Mouse (Mus musculus): Measurements from ENCODE around the gene Hist1h4f. TPM values are rescaled to one million over a fixed set of nuclear protein-coding genes. Genes with fewer than 3 reads are reported as not detected.

The Hist1h4f gene
- total and polyA plus RNA-seq, 3 experiments: 14.4 to 3,786 TPM; not detected in 1

DNA sequence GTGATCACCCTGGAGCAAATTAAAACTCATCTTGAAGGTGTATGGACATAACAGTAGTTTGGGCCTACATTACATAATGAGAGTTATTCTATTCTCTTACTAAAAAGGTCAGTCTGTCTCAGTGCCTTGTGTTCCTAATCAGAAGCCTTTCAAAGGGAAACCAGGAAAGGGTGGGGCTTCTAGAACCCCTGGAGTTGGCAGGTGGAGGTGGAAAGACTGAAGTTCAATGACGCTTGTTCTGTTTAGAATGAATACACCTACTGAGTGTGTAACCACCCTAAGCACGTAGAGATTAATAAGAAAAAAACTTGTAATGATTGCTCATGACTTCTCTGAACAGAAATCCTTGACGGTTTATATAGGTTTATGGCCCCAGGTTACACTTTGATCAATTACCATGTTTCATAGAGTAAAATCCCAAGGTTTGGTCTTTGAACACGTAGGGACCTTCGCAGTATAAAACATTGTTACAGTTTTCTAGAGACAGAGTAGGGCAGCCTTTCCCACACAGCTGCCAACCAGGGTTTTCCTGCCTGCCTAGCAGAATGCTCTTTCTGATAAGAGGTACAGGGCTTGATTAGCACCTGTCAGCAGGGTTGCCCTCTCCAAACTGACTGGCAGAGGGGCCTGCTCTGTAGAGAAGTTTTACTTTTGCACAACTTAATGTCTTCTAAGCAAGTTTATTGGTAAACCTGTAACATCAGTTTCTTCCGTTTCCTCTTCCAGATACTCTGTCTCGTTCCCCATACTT, 44.3 kb upstream of the Hist1h4f start:
- H3K4me1 ChIP-seq (ENCODE audit: control insufficient read depth in 1 of 2, insufficient read depth in 2 of 2, low read length in 2 of 2): peaks cover 15 to 32% of the 10 kb centered on the region in 2 experiments
- H3K4me3 ChIP-seq (ENCODE audit: control insufficient read depth in 1 of 2, insufficient read depth in 1 of 2, low read depth in 2 of 2, low read length in 2 of 2): no peak overlapping the region
- H3K9me3 ChIP-seq (replicated peaks; ENCODE audit: insufficient read depth, low read length): no peaks in the 10 kb centered on the region
- H3K27me3 ChIP-seq (ENCODE audit: control insufficient read depth in 1 of 2, insufficient read depth in 2 of 2, low read length in 2 of 2): no peaks in the 10 kb centered on the region
- peaks cover 0 to 32% of the 10 kb centered on the region in 2 experiments; a peak in 2 of 4 replicates for H3K36me3 ChIP-seq (ENCODE audit: control insufficient read depth in 1 of 2, insufficient read depth in 2 of 2, low read length in 2 of 2)
- no peaks in the 10 kb centered on the region for H3K79me2 ChIP-seq (ENCODE audit: control insufficient read depth, insufficient read depth, low read length, poor library complexity)
- H3K9ac ChIP-seq (ENCODE audit: control insufficient read depth, low read depth, low read length, poor library complexity, severe bottlenecking): 0 out of 2 replicates have a peak overlapping the region, but pooled peaks have one; percentile 26
- TF ChIP-seq RCOR1 (IDR thresholded peaks at IDR 0.05; ENCODE audit: low read depth, low read length) (0 out of 2 replicates have a peak, but pooled peaks have one; percentile 11), MYB (IDR thresholded peaks at IDR 0.05; ENCODE audit: low read depth, low read length) (no peak), USF1 (IDR thresholded peaks at IDR 0.05; ENCODE audit: low read depth, low read length) (no peak), ZKSCAN1 (IDR thresholded peaks at IDR 0.05; ENCODE audit: low read depth, low read length) (no peak), ZC3H11A (IDR thresholded peaks at IDR 0.05; ENCODE audit: low read depth, low read length) (no peak), TAL1 (IDR thresholded peaks at IDR 0.05; ENCODE audit: low read length) (peak; percentile 88), ETS1 (IDR thresholded peaks at IDR 0.05; ENCODE audit: low read depth, low read length) (peak; percentile 37; the same call in 1 of the 2 replicates), NRF1 (IDR thresholded peaks at IDR 0.05; ENCODE audit: insufficient read depth, low read depth, low read length, poor library complexity, severe bottlenecking) (no peak), NELFE (IDR thresholded peaks at IDR 0.05; ENCODE audit: low read depth, low read length) (no peak), TBP (IDR thresholded peaks at IDR 0.05; ENCODE audit: low read depth, low read length) (no peak), E2F4 (IDR thresholded peaks at IDR 0.05; ENCODE audit: borderline replicate concordance, low read depth, low read length) (no peak), USF2 (IDR thresholded peaks at IDR 0.05; ENCODE audit: borderline replicate concordance in 1 of 2, insufficient read depth in 1 of 2, low read depth in 1 of 2, low read length in 2 of 2) (no peak), MAZ (IDR thresholded peaks at IDR 0.05; ENCODE audit: low read depth, low read length) (no peak), POLR2A (IDR thresholded peaks at IDR 0.05; ENCODE audit: control insufficient read depth in 1 of 2, insufficient read depth in 1 of 2, low read depth in 1 of 2, low read length in 2 of 2, poor library complexity in 1 of 2) (no peak), TCF12 (IDR thresholded peaks at IDR 0.05; ENCODE audit: low read depth, low read length) (peak; percentile 67), RAD21 (IDR thresholded peaks at IDR 0.05; ENCODE audit: low read depth, low read length) (no peak), GABPA (IDR thresholded peaks at IDR 0.05; ENCODE audit: low read depth, low read length) (no peak), EP300 (IDR thresholded peaks at IDR 0.05; ENCODE audit: low read depth in 1 of 2, low read length in 2 of 2) (peak; percentile 26 to 74; a peak in 3 of 4 replicates), GATA1 (IDR thresholded peaks at IDR 0.05; ENCODE audit: low read depth, low read length) (peak; percentile 38; the same call in 1 of the 2 replicates)
- no peak overlapping the region for H3K27ac ChIP-seq (ENCODE audit: control insufficient read depth, low read depth, low read length)
- peak; percentile 49 for DNase-seq (ENCODE audit: low read depth, low spot score)

- no peaks in the 10 kb centered on the region for H3K27me3 ChIP-seq (ENCODE audit: control insufficient read depth in 1 of 2, insufficient read depth in 2 of 2, low read length in 2 of 2)
- no peak overlapping the region for H3K27ac ChIP-seq (ENCODE audit: control insufficient read depth, low read depth, low read length)
- no peak overlapping the region for H3K4me3 ChIP-seq (ENCODE audit: control insufficient read depth in 1 of 2, insufficient read depth in 1 of 2, low read depth in 2 of 2, low read length in 2 of 2)
- no peak overlapping the region for H3K9ac ChIP-seq (ENCODE audit: control insufficient read depth, low read depth, low read length, poor library complexity, severe bottlenecking)
- H3K79me2 ChIP-seq (ENCODE audit: control insufficient read depth, insufficient read depth, low read length, poor library complexity): no peaks in the 10 kb centered on the region
- H3K9me3 ChIP-seq (replicated peaks; ENCODE audit: insufficient read depth, low read length): no peaks in the 10 kb centered on the region
- H3K36me3 ChIP-seq (ENCODE audit: control insufficient read depth in 1 of 2, insufficient read depth in 2 of 2, low read length in 2 of 2): peaks cover 0 to 32% of the 10 kb centered on the region in 2 experiments; a peak in 2 of 4 replicates
- H3K4me1 ChIP-seq (ENCODE audit: control insufficient read depth in 1 of 2, insufficient read depth in 2 of 2, low read length in 2 of 2): peaks cover 15 to 32% of the 10 kb centered on the region in 2 experiments
- DNase-seq (ENCODE audit: low read depth, low spot score): no peak
- TF ChIP-seq RCOR1 (IDR thresholded peaks at IDR 0.05; ENCODE audit: low read depth, low read length) (no peak), CHD2 (IDR thresholded peaks at IDR 0.05; ENCODE audit: low read length) (no peak), MAZ (IDR thresholded peaks at IDR 0.05; ENCODE audit: low read depth, low read length) (no peak), USF1 (IDR thresholded peaks at IDR 0.05; ENCODE audit: low read depth, low read length) (no peak), KAT2A (conservative IDR thresholded peaks at IDR 0.05; ENCODE audit: low read depth, low read length) (no peak), ZMIZ1 (IDR thresholded peaks at IDR 0.05; ENCODE audit: low read depth, low read length) (no peak), ZKSCAN1 (IDR thresholded peaks at IDR 0.05; ENCODE audit: low read depth, low read length) (no peak), JUND (IDR thresholded peaks at IDR 0.05; ENCODE audit: low read depth, low read length) (no peak), GATA1 (IDR thresholded peaks at IDR 0.05; ENCODE audit: low read depth, low read length) (no peak), EP300 (IDR thresholded peaks at IDR 0.05; ENCODE audit: low read depth in 1 of 2, low read length in 2 of 2) (no peak), POLR2A (IDR thresholded peaks at IDR 0.05; ENCODE audit: control insufficient read depth in 1 of 2, insufficient read depth in 1 of 2, low read depth in 1 of 2, low read length in 2 of 2, poor library complexity in 1 of 2) (no peak), POLR2AphosphoS5 (IDR thresholded peaks at IDR 0.05; ENCODE audit: borderline replicate concordance, low read depth, low read length) (no peak), RAD21 (IDR thresholded peaks at IDR 0.05; ENCODE audit: low read depth, low read length) (no peak), HCFC1 (IDR thresholded peaks at IDR 0.05; ENCODE audit: low read depth, low read length) (no peak), UBTF (IDR thresholded peaks at IDR 0.05; ENCODE audit: borderline replicate concordance, insufficient read depth, low read depth, low read length) (no peak), MEF2A (IDR thresholded peaks at IDR 0.05; ENCODE audit: extremely low read depth, insufficient replicate concordance, low read depth, low read length, poor library complexity, severe bottlenecking) (no peak), POLR2AphosphoS2 (IDR thresholded peaks at IDR 0.05; ENCODE audit: low read length) (no peak)
Observed at GRCm38 (mm10) chr13:23595185-23595584, 43.7 kb upstream of the Hist1h4f start.

Measured in MEL (cell line).